ENCODE assay signal across 7 mouse cellular contexts in genomic region chr4:135870227-135871023, GRCm38 (mm10). TPM values are rescaled to one million over a fixed set of nuclear protein-coding genes. Genes with fewer than 3 reads are reported as not detected.
DNase-seq lines count a peak whose midpoint lies in the region; ATAC-seq and TF ChIP-seq lines count a peak whose summit lies in the region.

No protein-coding gene starts in this region.

- H3K9ac ChIP-seq in kidney, postnatal 0 days (ENCODE audit: low read depth, low read length) = no peak overlapping the region
- H3K9ac ChIP-seq in embryonic facial prominence, embryonic 15.5 days = no peak overlapping the region
- H3K9ac ChIP-seq in intestine, embryonic 14.5 days (ENCODE audit: low read length) = no peak overlapping the region

- no peaks in the 10 kb centered on the region for H3K9me3 ChIP-seq in kidney, postnatal 0 days (replicated peaks; ENCODE audit: low read length)
- no peaks in the 10 kb centered on the region for H3K9me3 ChIP-seq in embryonic facial prominence, embryonic 15.5 days (replicated peaks)
- H3K9me3 ChIP-seq in intestine, embryonic 14.5 days (ENCODE audit: control insufficient read depth, low read length) = no peaks in the 10 kb centered on the region

- TF ChIP-seq CTCF in kidney, postnatal 0 days (IDR thresholded peaks at IDR 0.05; ENCODE audit: low read depth) = no peak

- peaks cover 29% of the 10 kb centered on the region for H3K4me1 ChIP-seq in kidney, postnatal 0 days (replicated peaks; ENCODE audit: insufficient read depth, low read length)
- peaks cover 42% of the 10 kb centered on the region for H3K4me1 ChIP-seq in embryonic facial prominence, embryonic 15.5 days
- peaks cover 23% of the 10 kb centered on the region for H3K4me1 ChIP-seq in intestine, embryonic 14.5 days (replicated peaks; ENCODE audit: control insufficient read depth, insufficient read depth, low read length)

- DNase-seq in kidney, postnatal 0 days (ENCODE audit: low spot score) = no peak
- DNase-seq in kidney, adult 8-10 months = no peak
- DNase-seq in intestine, embryonic 14.5 days (ENCODE audit: low spot score) = no peak
- DNase-seq in urinary bladder, postnatal 14 days (ENCODE audit: low spot score) = no peak
- DNase-seq in layer of hippocampus, adult 18-20 months (ENCODE audit: low spot score in 2 of 2) = no peak

- 11% methylated on average over 2 of the region's 2 CpGs for WGBS in kidney, postnatal 0 days
- WGBS in embryonic facial prominence, embryonic 15.5 days = 33% methylated on average over 2 of the region's 2 CpGs
- 29% methylated on average over 2 of the region's 2 CpGs for WGBS in intestine, embryonic 14.5 days

- peaks cover 53% of the 10 kb centered on the region for H3K79me2 ChIP-seq in myocyte (ENCODE audit: control insufficient read depth, insufficient read depth)

- H3ac ChIP-seq in myocyte (ENCODE audit: control insufficient read depth, insufficient read length) = no peak overlapping the region

- peaks cover 11% of the 10 kb centered on the region for H3K36me3 ChIP-seq in kidney, postnatal 0 days (ENCODE audit: insufficient read depth, low read length)
- H3K36me3 ChIP-seq in embryonic facial prominence, embryonic 15.5 days = peaks cover 10% of the 10 kb centered on the region; the same call in 1 of the 2 replicates
- peaks cover 50% of the 10 kb centered on the region for H3K36me3 ChIP-seq in intestine, embryonic 14.5 days (ENCODE audit: control insufficient read depth, insufficient read depth, low read length)
- H3K36me3 ChIP-seq in myocyte (ENCODE audit: control insufficient read depth, insufficient read depth) = peaks cover 52% of the 10 kb centered on the region

- H3K27me3 ChIP-seq in kidney, postnatal 0 days (ENCODE audit: insufficient read depth, low read length) = no peaks in the 10 kb centered on the region
- no peaks in the 10 kb centered on the region for H3K27me3 ChIP-seq in embryonic facial prominence, embryonic 15.5 days
- no peaks in the 10 kb centered on the region for H3K27me3 ChIP-seq in intestine, embryonic 14.5 days (replicated peaks; ENCODE audit: control insufficient read depth, insufficient read depth, low read length)
- no peaks in the 10 kb centered on the region for H3K27me3 ChIP-seq in myocyte (ENCODE audit: control insufficient read depth, insufficient read depth, insufficient read length)

- TF ChIP-seq POLR2A in myocyte (IDR thresholded peaks at IDR 0.05; ENCODE audit: insufficient read length, low read depth) = peak; percentile 38

- no peak overlapping the region for H3K27ac ChIP-seq in kidney, postnatal 0 days
- no peak overlapping the region for H3K27ac ChIP-seq in embryonic facial prominence, embryonic 15.5 days (replicated peaks)
- no peak overlapping the region for H3K27ac ChIP-seq in intestine, embryonic 14.5 days (ENCODE audit: low read depth)

- no peak for ATAC-seq in kidney, postnatal 0 days (replicated peaks; ENCODE audit: low FRiP score, low read depth)
- ATAC-seq in embryonic facial prominence, embryonic 15.5 days (ENCODE audit: insufficient number of reproducible peaks, low FRiP score, low TSS enrichment, low read depth) = no peak
- ATAC-seq in intestine, embryonic 14.5 days (replicated peaks; ENCODE audit: low FRiP score, low TSS enrichment, low read depth) = no peak

- H3K4me3 ChIP-seq in kidney, postnatal 0 days (replicated peaks; ENCODE audit: low read depth, low read length) = no peak overlapping the region
- H3K4me3 ChIP-seq in embryonic facial prominence, embryonic 15.5 days (replicated peaks) = no peak overlapping the region
- H3K4me3 ChIP-seq in intestine, embryonic 14.5 days (ENCODE audit: low read depth, low read length) = peak overlapping the region; percentile 17
- H3K4me3 ChIP-seq in myocyte = peak overlapping the region; percentile 90

- peak overlapping the region; percentile 63 for H3K4me2 ChIP-seq in kidney, postnatal 0 days (ENCODE audit: low read length)
- 0 out of 2 replicates have a peak overlapping the region, but pooled peaks have one; percentile 12 for H3K4me2 ChIP-seq in embryonic facial prominence, embryonic 15.5 days (replicated peaks)
- peak overlapping the region; percentile 71 for H3K4me2 ChIP-seq in intestine, embryonic 14.5 days (ENCODE audit: low read length)
- peak overlapping the region; percentile 71 for H3K4me2 ChIP-seq in myocyte (ENCODE audit: low read depth)

TF ChIP-seq in myocyte, 11 proteins besides CTCF, POLR2A, EP300 and RAD21:
- TF ChIP-seq REST (IDR thresholded peaks at IDR 0.05; ENCODE audit: insufficient read depth, insufficient read length) = no peak
- TF ChIP-seq POLR2AphosphoS2 (IDR thresholded peaks at IDR 0.05; ENCODE audit: insufficient read length, low read depth) = peak; percentile 83

RNA-seq across cellular contexts. Expression of gene Pnrc2, which starts 3.2 kb away (rescaled TPM):
- 190 and 194 TPM in 2 replicates for polyA plus RNA-seq in kidney, postnatal 0 days (2015; fragmentation: Nextera tagmentation; extraction: Ambion mirVana)
- 157 and 161 TPM in 2 replicates for polyA plus RNA-seq in embryonic facial prominence, embryonic 15.5 days (2015; fragmentation: Nextera tagmentation; extraction: Ambion mirVana)
- polyA plus RNA-seq in intestine, embryonic 14.5 days (2014; fragmentation: Nextera tagmentation; extraction: Ambion mirVana) = 167 and 175 TPM in 2 replicates
- 45.2 TPM for polyA plus RNA-seq in myocyte (2012; fragmentation: generic; extraction: Trizol)
- total RNA-seq in layer of hippocampus, adult 18-20 months (2021) = 10 to 100 TPM; 50.5 to 53.0 TPM

RNA-seq across cellular contexts. Expression of gene Srsf10, which starts 14.9 kb away (rescaled TPM):
- 192 and 194 TPM in 2 replicates for polyA plus RNA-seq in kidney, postnatal 0 days (2015; fragmentation: Nextera tagmentation; extraction: Ambion mirVana)
- polyA plus RNA-seq in embryonic facial prominence, embryonic 15.5 days (2015; fragmentation: Nextera tagmentation; extraction: Ambion mirVana) = 198 and 214 TPM in 2 replicates
- 271 and 273 TPM in 2 replicates for polyA plus RNA-seq in intestine, embryonic 14.5 days (2014; fragmentation: Nextera tagmentation; extraction: Ambion mirVana)
- polyA plus RNA-seq in myocyte (2012; fragmentation: generic; extraction: Trizol) = 22.3 TPM
- 10 to 100 TPM; 83.8 to 87.8 TPM for total RNA-seq in layer of hippocampus, adult 18-20 months (2021)

RNA-seq across cellular contexts. Expression of gene Cnr2, which starts 24.8 kb away (rescaled TPM):
- polyA plus RNA-seq in kidney, postnatal 0 days (2015; fragmentation: Nextera tagmentation; extraction: Ambion mirVana) = 0.68 and 0.70 TPM in 2 replicates
- polyA plus RNA-seq in embryonic facial prominence, embryonic 15.5 days (2015; fragmentation: Nextera tagmentation; extraction: Ambion mirVana) = 0.85 and 1.0 TPM in 2 replicates
- polyA plus RNA-seq in intestine, embryonic 14.5 days (2014; fragmentation: Nextera tagmentation; extraction: Ambion mirVana) = 0.24 and 0.44 TPM in 2 replicates
- not detected for polyA plus RNA-seq in myocyte (2012; fragmentation: generic; extraction: Trizol)
- total RNA-seq in layer of hippocampus, adult 18-20 months (2021) = under 1 TPM in 1 of 2 experiments, not detected in 1; 0.08 TPM

RNA-seq across cellular contexts. Expression of gene Fuca1, which starts 50.1 kb away (rescaled TPM):
- 98.7 and 99.4 TPM in 2 replicates for polyA plus RNA-seq in kidney, postnatal 0 days (2015; fragmentation: Nextera tagmentation; extraction: Ambion mirVana)
- 78.2 and 82.1 TPM in 2 replicates for polyA plus RNA-seq in embryonic facial prominence, embryonic 15.5 days (2015; fragmentation: Nextera tagmentation; extraction: Ambion mirVana)
- 108 and 110 TPM in 2 replicates for polyA plus RNA-seq in intestine, embryonic 14.5 days (2014; fragmentation: Nextera tagmentation; extraction: Ambion mirVana)
- 29.8 TPM for polyA plus RNA-seq in myocyte (2012; fragmentation: generic; extraction: Trizol)
- 10 to 100 TPM; 44.2 to 47.1 TPM for total RNA-seq in layer of hippocampus, adult 18-20 months (2021)

Comparison
In these comparisons a context has a peak if more than half of its experiments do, and no peak if none do; other contexts are left out.
1. H3K4me2 ChIP-seq: peak in every context shown above with its lines; median percentile 71 in intestine, embryonic 14.5 days; 71 in myocyte; 63 in kidney, postnatal 0 days; 12 in embryonic facial prominence, embryonic 15.5 days.
2. H3K4me3 ChIP-seq: peak in intestine, embryonic 14.5 days (single experiment) and myocyte (single experiment); none in kidney, postnatal 0 days (single experiment) and embryonic facial prominence, embryonic 15.5 days (single experiment).